Mouse (Mus musculus) intestine, postnatal 0 days (tissue): ENCODE measurements around the gene Sephs2. TPM values are rescaled to one million over a fixed set of nuclear protein-coding genes. Genes with fewer than 3 reads are reported as not detected.

ENCODE experiments used
- ATAC-seq: fragments of 200-750 bp; cut with Nextera tagmentation; 2 replicates; pipeline ENCODE4 v1.8.0; 2017; ENCODE audit warnings: mild to moderate bottlenecking, moderate TSS enrichment, moderate library complexity
- H3K27ac ChIP-seq: fragments of 300-500 bp; sonication (generic); 2 replicates; pipeline ENCODE4 v1.5.1; 2014; ENCODE audit warnings: mild to moderate bottlenecking, low read depth, low read length, moderate library complexity
- H3K27me3 ChIP-seq: fragments of 300-500 bp; sonication (generic); replicated peaks from 2 replicates; pipeline ENCODE4 v1.6.1; 2014; ENCODE audit warnings: low read length, mixed read lengths; ENCODE audit not compliant: control insufficient read depth, insufficient read depth
- H3K36me3 ChIP-seq: fragments of 300-500 bp; sonication (generic); 2 replicates; pipeline ENCODE4 v1.6.1; 2014; ENCODE audit warnings: mild to moderate bottlenecking, moderate library complexity; ENCODE audit not compliant: control insufficient read depth, insufficient read depth
- H3K4me1 ChIP-seq: fragments of 300-500 bp; sonication (generic); replicated peaks from 2 replicates; pipeline ENCODE4 v1.6.1; 2014; ENCODE audit warnings: antibody characterized with exemption, low read length, mixed read lengths; ENCODE audit not compliant: control insufficient read depth, insufficient read depth
- H3K4me2 ChIP-seq: fragments of 300-500 bp; sonication (generic); replicated peaks from 2 replicates; pipeline ENCODE4 v1.6.1; 2014; ENCODE audit warnings: low read depth, mild to moderate bottlenecking, moderate library complexity
- H3K4me3 ChIP-seq: fragments of 300-500 bp; sonication (generic); 2 replicates; pipeline ENCODE4 v1.5.1; 2014; ENCODE audit warnings: low read depth, low read length
- H3K9ac ChIP-seq: fragments of 300-500 bp; sonication (generic); 2 replicates; pipeline ENCODE4 v1.6.1; 2014; ENCODE audit warnings: mild to moderate bottlenecking, low read depth, low read length
- H3K9me3 ChIP-seq: fragments of 300-500 bp; sonication (generic); 2 replicates; pipeline ENCODE4 v1.6.1; 2016; ENCODE audit warnings: mixed run types; ENCODE audit not compliant: control insufficient read depth
- CTCF ChIP-seq: sonication (generic); IDR thresholded peaks from 2 replicates; pipeline ENCODE4 v1.5.1; 2016; ENCODE audit warnings: low read depth, mild to moderate bottlenecking, control low read depth, antibody characterized with exemption, moderate library complexity
- WGBS: fragments of 180-500 bp; shearing (Covaris S2); extraction: QIAGEN DNeasy Blood & Tissue Kit; methylation state at CpG from one replicate; pipeline ENCODE4 v1.1.7; 2014; 5-methylcytosine and 5-hydroxymethylcytosine counted together
- polyA plus RNA-seq: library from polyadenylated mRNA; unstranded; fragments of >200 nt; fragmentation: Nextera tagmentation; extraction: Ambion mirVana; gene quantifications from 2 replicates; pipeline ENCODE4 v1.2.1, GENCODE M21; 2015

Gene Sephs2
- polyA plus RNA-seq, 1 experiment from 2014 or later: 335 TPM

DNA sequence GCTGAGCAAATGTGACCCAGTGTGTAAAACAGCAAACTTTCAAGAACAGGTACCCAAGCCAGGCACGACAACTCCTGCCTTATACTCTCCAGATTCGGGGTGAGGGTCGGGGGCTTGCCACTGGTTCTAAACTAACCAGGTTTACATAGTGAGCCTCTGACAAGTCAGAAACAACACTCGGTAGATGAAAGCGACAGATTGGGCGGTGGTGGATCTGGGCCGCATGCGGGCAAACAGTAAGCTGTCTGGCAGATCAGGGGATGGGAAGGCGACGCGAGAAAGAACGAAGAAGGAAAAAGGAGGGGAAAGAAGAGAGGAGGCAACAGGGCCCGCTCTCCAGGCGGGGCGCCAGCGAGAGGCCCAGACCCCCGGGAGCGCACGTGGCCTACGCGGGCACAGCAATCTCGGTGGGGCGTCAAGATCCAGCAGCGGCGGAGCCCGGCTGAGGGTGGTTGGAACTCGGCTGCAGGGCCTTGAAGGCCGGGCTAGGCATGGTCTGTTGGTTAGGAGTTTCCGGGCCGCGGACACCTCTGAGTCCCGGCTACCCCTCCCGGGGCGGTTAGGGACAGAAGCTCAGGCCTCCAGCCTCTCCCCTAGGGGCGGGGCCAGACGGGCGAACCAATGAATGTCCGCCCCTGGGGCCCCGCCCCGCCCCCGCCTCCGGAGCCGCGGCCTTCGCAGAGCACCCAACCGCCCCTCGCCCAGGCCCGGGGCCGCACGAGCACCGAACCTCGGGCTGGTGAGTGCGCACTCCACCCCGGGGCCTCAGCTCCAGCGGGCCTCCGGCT lies 29.8 kb downstream of the Sephs2 start, which contains the start of gene Zfp771:
Zfp771 (plus strand) TSS at position 405 of the 788 bp plus-strand sequence.
- peak; percentile 94 for ATAC-seq
- Histone ChIP-seq H3K9ac (peak within 1 kb of the TSS; percentile 84), H3K27me3 (no peaks in the 10 kb centered on the region), H3K27ac (peak within 1 kb of the TSS; percentile 88), H3K36me3 (peaks cover 10% of the 10 kb centered on the region), H3K4me3 (peak within 1 kb of the TSS; percentile 72), H3K9me3 (no peaks in the 10 kb centered on the region), H3K4me2 (peak within 1 kb of the TSS; percentile 83), H3K4me1 (no peaks in the 10 kb centered on the region)
- TF ChIP-seq CTCF: peak; percentile 45
- 1% methylated on average over 56 of the region's 56 CpGs for WGBS

DNA sequence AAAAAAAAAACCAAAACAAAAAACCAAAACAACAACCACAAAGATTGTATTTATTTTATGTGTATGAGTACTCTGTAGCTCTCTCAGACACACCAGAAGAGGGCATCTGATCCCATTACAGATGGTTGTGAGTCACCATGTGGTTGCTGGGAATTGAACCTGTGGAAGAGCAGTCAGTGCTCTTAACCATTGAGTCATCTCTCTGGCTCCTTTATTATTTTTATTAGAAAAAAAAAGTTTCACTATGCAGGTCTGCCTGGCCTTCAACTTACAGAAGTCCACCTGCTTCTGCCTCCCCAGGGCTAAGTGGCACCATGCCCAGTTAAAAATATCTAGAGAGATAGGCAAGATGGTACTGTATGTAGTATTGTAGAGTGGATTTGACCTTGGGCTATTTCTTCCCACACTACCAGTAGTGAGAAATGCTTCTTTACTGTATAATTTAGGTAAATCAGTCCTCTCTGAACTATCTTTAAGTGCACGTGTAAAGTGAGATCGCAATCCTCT lies 30.4 kb downstream of the Sephs2 start:
- Histone ChIP-seq H3K4me2 (peak overlapping the region; percentile 83), H3K9ac (peak overlapping the region; percentile 84), H3K9me3 (no peaks in the 10 kb centered on the region), H3K27me3 (no peaks in the 10 kb centered on the region), H3K4me1 (no peaks in the 10 kb centered on the region), H3K36me3 (peaks cover 10% of the 10 kb centered on the region), H3K27ac (peak overlapping the region; percentile 88), H3K4me3 (peak overlapping the region; percentile 72)
- no peak for TF ChIP-seq CTCF
- WGBS: 30% methylated on average over 2 of the region's 2 CpGs
- no peak for ATAC-seq

DNA sequence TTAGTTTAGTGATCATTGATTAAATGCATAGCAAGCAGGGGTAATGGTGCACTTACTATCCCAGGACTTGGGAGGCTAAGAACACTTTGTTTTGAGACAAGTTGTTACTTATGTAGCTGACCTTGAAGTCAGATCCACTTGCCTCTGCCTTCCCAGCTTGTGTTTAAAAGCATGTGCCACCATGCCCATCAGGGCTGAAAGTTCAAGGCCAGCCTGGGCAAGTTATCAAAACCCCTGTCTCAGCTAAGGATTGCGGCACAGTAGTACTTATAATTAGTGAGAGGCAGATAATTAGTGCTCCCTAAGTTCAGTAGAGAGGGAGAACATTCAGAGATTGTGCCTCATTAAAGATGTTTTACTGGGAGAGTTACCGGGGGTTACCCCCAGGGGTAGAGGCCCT lies 39.1 kb downstream of the Sephs2 start:
- no peak for TF ChIP-seq CTCF
- Histone ChIP-seq H3K36me3 (peaks cover 28% of the 10 kb centered on the region), H3K4me1 (0 out of 2 replicates have a peak, but pooled peaks cover 5% of the 10 kb centered on the region), H3K9ac (no peak overlapping the region), H3K27me3 (no peaks in the 10 kb centered on the region), H3K4me2 (no peak overlapping the region), H3K4me3 (no peak overlapping the region), H3K27ac (no peak overlapping the region), H3K9me3 (no peaks in the 10 kb centered on the region)
- no peak for ATAC-seq
- 81% methylated on average over 2 of the region's 2 CpGs for whole genome bisulfite sequencing

DNA sequence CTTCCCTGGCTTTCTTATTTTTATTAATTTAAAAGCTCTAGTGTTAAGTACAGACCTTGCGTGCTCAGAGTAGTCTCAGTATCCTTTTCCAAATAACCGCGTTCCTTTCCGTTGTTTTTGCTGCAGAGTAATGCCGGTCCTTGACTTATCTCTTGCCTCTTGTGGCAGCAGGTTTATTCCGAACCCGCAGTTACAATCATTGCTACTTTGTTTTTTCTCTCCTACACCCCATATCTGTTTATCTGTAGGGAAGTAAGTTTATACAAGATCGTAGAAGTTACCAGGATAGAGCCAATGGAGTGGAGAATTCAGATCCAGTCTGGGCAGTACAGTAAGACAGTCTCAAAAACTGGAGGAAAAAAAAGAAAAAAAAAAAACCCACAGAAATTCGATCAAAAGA lies 40.1 kb downstream of the Sephs2 start:
- H3K27ac ChIP-seq: peak overlapping the region; percentile 91; the same call in 1 of the 2 replicates

DNA sequence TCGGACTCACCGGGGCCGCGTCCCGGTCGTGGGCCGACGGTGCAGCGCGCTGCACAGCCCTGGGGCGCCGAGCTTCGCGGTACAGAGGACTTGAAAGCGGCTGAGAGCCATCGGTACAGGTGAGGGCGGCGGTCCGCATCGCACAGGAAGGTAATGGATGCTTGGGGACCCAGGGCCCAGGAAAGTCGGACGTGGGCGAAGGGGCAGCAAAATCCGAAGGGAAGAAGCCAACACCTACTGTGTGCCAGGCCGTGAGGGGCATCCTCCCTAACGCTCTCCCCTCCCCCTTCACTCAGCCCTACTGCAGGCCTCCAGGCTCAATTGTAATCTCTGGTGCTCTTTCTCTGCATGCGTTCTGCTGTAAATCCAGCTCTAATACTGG lies 40.5 kb downstream of the Sephs2 start:
- Histone ChIP-seq H3K4me1 (0 out of 2 replicates have a peak, but pooled peaks cover 5% of the 10 kb centered on the region), H3K9ac (peak overlapping the region; percentile 79), H3K36me3 (peaks cover 28% of the 10 kb centered on the region), H3K9me3 (no peaks in the 10 kb centered on the region), H3K27ac (peak overlapping the region; percentile 91), H3K4me3 (peak overlapping the region; percentile 97), H3K27me3 (no peaks in the 10 kb centered on the region), H3K4me2 (peak overlapping the region; percentile 86)
- TF ChIP-seq CTCF: no peak; the same call in 1 of the 2 replicates
- peak; percentile 12 for ATAC-seq
- 0% methylated on average over 25 of the region's 27 CpGs for WGBS

More for the DNA sequence above, 40.1 kb downstream of the Sephs2 start:
- Histone ChIP-seq H3K9ac (peak overlapping the region; percentile 79), H3K4me2 (peak overlapping the region; percentile 86), H3K9me3 (no peaks in the 10 kb centered on the region), H3K27me3 (no peaks in the 10 kb centered on the region), H3K36me3 (peaks cover 28% of the 10 kb centered on the region), H3K4me3 (peak overlapping the region; percentile 97), H3K4me1 (0 out of 2 replicates have a peak, but pooled peaks cover 5% of the 10 kb centered on the region)
- 1% methylated on average over 9 of the region's 9 CpGs for WGBS
- ATAC-seq: no peak
- no peak for TF ChIP-seq CTCF

DNA sequence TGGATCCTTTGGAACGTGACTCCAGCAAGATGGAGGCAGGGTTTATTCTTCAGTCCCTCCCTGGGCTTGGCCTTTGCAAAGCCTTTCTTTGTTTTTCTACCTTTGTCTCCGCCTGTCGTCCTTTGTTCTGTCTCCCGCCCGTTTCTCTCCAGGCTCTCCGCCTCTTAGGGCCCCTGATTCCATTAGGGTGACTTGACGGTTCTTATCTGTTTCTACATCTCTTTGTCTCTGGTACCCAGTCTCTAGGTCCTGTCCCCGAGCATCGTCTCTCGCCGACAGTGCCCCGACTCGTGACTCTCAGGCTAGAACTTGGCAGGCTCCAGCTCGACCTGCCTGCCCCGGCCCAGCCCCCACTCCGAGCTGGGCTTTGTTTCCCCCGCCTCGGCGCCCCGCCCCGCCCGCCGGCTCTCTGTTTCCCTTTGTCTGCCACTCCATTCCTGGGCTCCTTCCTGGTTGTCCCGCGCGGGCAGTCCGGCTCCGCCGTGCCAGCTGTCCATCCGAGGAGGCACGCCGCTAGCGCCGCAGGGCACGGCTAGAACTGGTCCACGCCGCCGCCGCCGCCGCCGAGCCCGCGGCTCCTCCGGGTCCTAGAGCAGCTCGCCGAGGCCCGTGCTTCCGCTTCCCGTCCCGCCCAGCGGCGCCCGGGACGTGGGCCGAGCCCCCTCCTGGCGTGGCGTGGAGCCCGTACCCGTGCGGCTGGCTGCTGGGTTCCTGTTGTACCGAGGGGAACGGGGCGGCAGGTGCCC lies 41.1 kb downstream of the Sephs2 start, which contains the start of the genes Zfp553 and Sept1:
Zfp553 (plus strand) TSS at position 440 of the 746 bp plus-strand sequence.
Sept1 (minus strand) TSS at position 509 of the 746 bp plus-strand sequence.
- Histone ChIP-seq H3K27ac (peak within 1 kb of the TSS; percentile 91), H3K9me3 (no peaks in the 10 kb centered on the region), H3K36me3 (peaks cover 22% of the 10 kb centered on the region), H3K4me1 (0 out of 2 replicates have a peak, but pooled peaks cover 5% of the 10 kb centered on the region), H3K27me3 (no peaks in the 10 kb centered on the region), H3K4me2 (peak within 1 kb of the TSS; percentile 86), H3K4me3 (peak within 1 kb of the TSS; percentile 97), H3K9ac (peak within 1 kb of the TSS; percentile 79)
- peak; percentile 88 for ATAC-seq
- TF ChIP-seq CTCF: no peak; the same call in none of the 2 replicates
- WGBS: under 1% methylated on average over 64 of the region's 64 CpGs
